Mouse (Mus musculus): ENCODE measurements around the gene Mid1. TPM values are rescaled to one million over a fixed set of nuclear protein-coding genes. Genes with fewer than 3 reads are reported as not detected.
"Not testable (repeated sequence)": the region's sequence is repeated elsewhere in the genome, so short reads cannot be mapped to it uniquely, and the experiment has no call there.

Gene Mid1
- polyA plus RNA-seq, 1 experiment, result 21.3 TPM

DNA sequence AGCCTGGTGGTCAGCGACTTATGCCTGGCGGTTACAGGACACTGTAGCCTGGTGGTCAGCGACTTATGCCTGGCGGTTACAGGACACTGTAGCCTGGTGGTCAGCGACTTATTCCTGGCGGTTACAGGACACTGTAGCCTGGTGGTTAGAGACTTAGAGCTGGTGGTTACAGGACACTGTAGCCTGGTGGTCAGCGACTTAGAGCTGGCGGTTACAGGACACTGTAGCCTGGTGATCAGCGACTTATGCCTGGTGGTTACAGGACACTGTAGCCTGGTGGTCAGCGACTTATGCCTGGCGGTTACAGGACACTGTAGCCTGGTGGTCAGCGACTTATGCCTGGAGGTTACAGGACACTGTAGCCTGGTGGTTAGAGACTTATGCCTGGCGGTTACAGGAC, 329.0 kb downstream of the Mid1 start:
- DNase-seq (ENCODE audit: low spot score), result not testable (repeated sequence)

DNA sequence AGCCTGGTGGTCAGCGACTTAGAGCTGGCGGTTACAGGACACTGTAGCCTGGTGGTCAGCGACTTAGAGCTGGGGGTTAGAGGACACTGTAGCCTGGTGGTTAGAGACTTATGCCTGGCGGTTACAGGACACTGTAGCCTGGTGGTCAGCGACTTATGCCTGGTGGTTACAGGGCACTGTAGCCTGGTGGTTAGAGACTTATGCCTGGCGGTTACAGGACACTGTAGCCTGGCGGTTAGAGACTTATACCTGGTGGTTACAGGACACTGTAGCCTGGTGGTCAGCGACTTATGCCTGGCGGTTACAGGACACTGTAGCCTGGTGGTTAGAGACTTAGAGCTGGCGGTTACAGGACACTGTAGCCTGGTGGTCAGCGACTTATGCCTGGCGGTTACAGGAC, 330.9 kb downstream of the Mid1 start:
- not testable (repeated sequence) for DNase-seq (ENCODE audit: low spot score)

DNA sequence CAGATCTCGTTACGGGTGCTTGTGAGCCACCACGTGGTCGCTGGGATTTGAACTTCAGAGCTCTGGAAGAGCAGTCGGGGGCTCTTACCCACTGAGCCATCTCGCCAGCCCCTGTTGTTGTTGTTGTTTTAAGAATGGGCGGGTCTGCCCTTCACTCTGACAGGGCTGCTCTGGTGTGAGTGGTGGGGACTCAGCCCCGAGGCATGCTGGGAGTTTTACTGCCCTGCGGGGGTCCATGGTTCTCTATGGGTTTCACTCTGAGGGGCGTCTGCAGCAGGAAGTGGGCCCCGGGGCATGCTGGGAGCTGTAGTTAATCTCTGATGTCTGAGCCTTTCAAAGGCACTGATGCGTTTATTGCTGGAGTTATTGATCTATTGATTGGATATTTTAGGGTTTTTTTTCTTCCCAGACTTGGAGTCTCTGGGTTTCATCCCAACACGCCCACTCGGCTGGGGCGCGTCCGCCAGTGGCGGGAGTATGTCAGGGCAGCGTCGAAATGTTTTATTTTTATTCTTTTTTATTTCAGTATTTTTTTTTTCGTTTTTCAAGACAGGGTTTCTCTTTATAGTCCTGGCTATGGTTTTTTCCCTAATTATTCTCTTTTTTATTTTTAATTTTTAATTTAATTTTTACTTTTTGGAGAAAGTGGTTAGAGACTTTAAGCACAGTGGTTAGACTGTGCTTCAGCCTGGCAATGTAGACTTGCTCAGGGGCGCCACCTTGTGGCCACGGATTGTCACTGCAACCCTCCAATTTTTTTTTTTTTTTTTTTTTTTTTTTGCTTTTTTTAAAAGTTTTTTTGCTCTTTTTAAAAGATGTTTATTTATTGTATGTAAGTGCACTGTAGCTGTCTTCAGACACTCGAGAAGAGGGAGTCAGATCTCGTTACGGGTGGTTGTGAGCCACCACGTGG, 332.6 kb downstream of the Mid1 start:
- peak; percentile 80 for DNase-seq (ENCODE audit: low spot score)

DNA sequence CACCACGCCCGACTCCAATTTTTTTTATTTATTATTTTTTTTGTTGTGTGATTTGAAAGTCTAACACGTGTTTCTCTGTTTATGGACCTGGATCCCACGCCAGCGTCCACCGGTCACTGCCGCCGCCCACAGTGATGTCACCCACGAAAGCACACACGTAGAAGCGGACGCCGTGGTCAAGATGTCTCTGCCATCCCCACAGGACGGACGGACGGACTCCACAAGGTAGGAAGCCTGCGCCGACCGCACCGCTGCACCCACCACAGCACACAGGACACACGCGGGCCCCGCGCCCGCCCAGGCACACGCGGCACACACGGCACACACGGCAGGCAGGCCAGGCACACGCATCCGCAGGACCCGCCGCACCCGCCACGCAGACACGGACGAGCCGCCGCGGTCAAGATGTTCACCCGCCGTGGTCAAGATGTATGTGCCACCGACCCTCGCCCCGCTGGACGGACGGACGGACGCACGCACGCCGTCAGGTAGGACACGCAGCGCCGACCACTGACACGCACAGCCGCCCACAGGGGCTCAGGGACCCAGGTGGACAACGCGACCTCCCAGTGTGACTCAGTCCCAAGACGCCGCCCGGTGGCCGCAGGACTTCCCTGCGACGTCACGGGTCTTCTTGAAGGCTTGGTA, 333.7 kb downstream of the Mid1 start:
- DNase-seq (ENCODE audit: low spot score), result peak; percentile 82

DNA sequence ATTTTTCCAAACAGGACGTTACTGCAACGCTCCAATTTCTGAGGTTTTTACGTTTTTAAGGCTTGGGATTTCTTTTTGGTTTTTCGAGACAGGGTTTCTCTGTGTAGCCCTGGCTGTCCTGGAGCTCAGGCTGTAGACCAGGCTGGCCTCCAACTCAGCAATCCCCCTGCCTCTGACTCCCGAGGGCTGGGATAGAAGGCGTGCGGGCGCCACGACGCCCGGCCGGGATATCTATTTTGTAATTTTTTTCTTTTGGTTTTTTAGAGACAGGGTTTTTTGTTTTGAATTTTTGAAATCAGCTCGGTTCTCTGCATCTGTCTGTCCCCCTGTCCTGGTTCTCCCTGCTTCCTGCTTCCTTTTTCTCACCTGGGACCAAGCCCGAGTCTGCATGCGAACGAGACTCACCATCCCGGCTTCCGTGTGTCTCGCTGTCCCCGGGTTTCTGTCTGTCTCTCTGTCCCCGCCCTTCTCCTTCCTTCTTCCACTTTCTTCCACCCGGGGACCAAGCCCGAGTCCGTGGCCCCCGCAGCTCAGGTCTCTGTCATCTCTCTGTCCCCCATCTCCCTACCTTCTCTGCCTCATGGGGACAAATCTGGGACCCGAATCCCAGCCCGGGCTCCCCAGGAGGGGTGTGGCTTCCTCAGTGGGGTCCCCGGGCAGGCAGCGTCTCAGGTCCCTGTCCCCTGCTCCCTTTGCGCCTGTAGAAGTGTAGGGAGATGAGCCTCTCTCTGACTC, 334.4 kb downstream of the Mid1 start:
- peak; percentile 71 for DNase-seq (ENCODE audit: low spot score)

DNA sequence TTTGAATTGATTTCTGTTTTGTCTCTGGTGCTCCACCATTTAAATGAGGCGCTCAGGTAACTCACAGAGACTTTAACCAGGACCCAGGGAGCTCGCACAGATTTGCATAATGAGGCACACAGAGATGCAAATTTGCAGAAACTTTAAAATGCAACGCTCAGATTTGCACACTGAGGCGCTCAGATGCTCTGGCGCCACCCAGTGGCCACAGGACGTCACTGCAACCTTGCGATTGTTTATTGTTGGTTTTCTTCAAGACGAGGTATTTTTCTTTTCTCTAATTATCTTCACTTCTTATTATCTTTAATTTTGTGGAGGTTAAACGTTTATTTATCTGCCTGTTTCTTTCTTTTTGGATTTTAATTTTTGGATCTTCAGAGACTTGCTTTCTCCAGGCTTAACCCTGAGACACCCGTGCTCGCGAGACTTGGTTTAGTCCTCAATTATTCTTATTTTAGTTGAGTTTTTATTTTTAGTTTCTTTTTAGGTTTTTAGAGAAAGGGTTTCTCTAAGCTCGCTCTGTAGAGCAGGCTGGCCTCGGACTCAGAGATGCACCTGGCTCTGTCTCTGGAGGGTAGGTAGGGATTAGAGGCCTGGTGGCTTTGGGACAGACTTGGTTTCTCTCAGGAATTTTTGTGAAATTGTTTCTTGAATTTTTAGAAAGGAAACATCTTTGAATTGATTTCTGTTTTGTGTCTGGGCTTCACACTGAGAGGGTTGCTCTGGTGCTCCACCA, 335.1 kb downstream of the Mid1 start:
- DNase-seq (ENCODE audit: low spot score), result peak; percentile 100

DNA sequence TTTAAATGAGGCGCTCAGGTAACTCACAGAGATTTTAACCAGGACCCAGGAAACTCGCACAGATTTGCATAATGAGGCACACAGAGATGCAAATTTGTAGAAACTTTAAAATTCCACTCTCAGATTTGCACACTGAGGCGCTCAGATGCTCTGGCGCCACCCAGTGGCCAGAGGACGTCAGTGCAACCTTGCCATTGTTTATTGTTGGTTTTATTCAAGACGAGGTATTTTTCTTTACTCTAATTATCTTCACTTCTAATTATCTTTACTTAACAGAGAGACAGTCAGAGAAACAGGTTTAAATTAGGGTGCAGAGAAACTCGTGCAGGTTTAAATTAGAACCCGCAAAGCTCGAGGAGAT, 335.7 kb downstream of the Mid1 start:
- peak; percentile 64 for DNase-seq (ENCODE audit: low spot score)

DNA sequence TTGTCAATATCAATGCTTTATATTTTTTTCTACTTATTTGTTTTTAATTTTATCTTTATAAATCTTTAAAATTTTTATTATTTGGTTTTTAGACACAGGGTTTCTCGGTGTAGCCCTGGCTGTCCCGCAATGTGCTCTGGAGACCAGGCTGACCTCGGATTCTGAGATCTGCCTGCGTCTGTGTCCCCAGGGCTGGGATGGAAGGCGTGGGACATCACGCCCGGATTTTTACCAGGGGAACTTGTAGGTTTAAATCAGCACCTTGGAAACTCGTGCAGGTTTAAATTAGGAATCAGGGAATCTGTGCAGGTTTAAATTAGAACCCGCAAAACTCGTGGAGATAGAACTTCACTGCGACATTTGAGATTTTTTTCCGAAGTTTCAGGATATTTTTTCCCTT, 336.2 kb downstream of the Mid1 start:
- DNase-seq (ENCODE audit: low spot score), result peak; percentile 43

DNA sequence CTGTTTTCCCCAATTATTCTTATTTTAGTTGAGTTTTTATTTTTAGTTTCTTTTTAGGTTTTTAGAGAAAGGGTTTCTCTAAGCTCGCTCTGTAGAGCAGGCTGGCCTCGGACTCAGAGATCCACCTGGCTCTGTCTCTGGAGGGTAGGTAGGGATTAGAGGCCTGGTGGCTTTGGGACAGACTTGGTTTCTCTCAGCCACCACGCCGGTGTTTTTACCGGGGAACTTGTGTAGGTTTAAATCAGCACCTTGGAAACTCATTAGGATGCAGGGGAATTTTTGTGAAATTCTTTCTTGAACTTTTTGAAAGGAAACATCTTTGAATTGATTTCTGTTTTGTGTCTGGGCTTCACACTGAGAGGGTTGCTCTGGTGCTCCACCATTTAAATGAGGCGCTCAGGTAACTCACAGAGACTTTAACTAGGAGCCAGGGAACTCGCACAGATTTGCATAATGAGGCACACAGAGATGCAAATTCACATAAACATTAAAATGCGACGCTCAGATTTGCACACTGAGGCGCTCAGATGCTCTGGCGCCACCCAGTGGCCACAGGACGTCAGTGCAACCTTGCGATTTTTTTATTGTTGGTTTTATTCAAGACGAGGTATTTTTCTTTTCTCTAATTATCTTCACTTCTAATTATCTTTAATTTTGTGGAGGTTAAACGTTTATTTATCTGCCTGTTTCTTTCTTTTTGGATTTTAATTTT, 336.9 kb downstream of the Mid1 start:
- DNase-seq (ENCODE audit: low spot score), result peak; percentile 46

Other genes with a start within 250 kb of the Mid1 start
- gene 4933400A11Rik, start 94.4 kb downstream of the Mid1 start, polyA plus RNA-seq (2012; rRNA removed), result not detected in 2 replicates